Mouse (Mus musculus) hindbrain, embryonic 10.5 days (tissue): ENCODE data around the gene Mapk9. TPM values are rescaled to one million over a fixed set of nuclear protein-coding genes. Genes with fewer than 3 reads are reported as not detected.
"Not testable (repeated sequence)": the region's sequence is repeated elsewhere in the genome, so short reads cannot be mapped to it uniquely, and the experiment has no call there.

ENCODE experiments used
- DNase-seq: peaks from one replicate; pipeline ENCODE4 v3.0.0-alpha.2; 2017; ENCODE audit warnings: low spot score
- H3K27ac ChIP-seq: fragments of 300-500 bp; sonication (generic); 2 replicates; pipeline ENCODE4 v1.5.1; 2016; ENCODE audit warnings: mild to moderate bottlenecking, moderate library complexity
- H3K27me3 ChIP-seq: fragments of 300-500 bp; sonication (generic); 2 replicates; pipeline ENCODE4 v1.6.1; 2016; ENCODE audit warnings: mild to moderate bottlenecking; ENCODE audit not compliant: poor library complexity, insufficient read depth, severe bottlenecking
- H3K36me3 ChIP-seq: fragments of 300-500 bp; sonication (generic); 2 replicates; pipeline ENCODE4 v1.6.1; 2016; ENCODE audit warnings: mild to moderate bottlenecking, moderate library complexity
- H3K4me1 ChIP-seq: fragments of 300-500 bp; sonication (generic); replicated peaks from 2 replicates; pipeline ENCODE4 v1.6.1; 2016; ENCODE audit warnings: mild to moderate bottlenecking
- H3K4me3 ChIP-seq: fragments of 300-500 bp; sonication (generic); 2 replicates; pipeline ENCODE4 v1.5.1; 2016; ENCODE audit warnings: mild to moderate bottlenecking, moderate library complexity
- H3K9me3 ChIP-seq: fragments of 300-500 bp; sonication (generic); 2 replicates; pipeline ENCODE4 v1.6.1; 2016; ENCODE audit warnings: mild to moderate bottlenecking, moderate library complexity
- WGBS: fragments of 180-500 bp; shearing (Covaris S2); methylation state at CpG from one replicate; pipeline ENCODE4 v1.1.7; 2016; 5-methylcytosine and 5-hydroxymethylcytosine counted together
- polyA plus RNA-seq: library from polyadenylated mRNA; unstranded; fragments of >200 nt; fragmentation: Nextera tagmentation; extraction: Ambion mirVana; gene quantifications from 2 replicates; pipeline ENCODE4 v1.2.1, GENCODE M21; 2016

The Mapk9 gene
- 26.5 and 34.0 TPM in 2 replicates for polyA plus RNA-seq

GRCm38 (mm10) chr11:49846401-49847070 is at the start of gene Mapk9:
TSS of gene Mapk9 (plus strand) at chr11:49846751.
- DNase-seq, result peak; percentile 98
- H3K4me3 ChIP-seq, result peak within 1 kb of the TSS; percentile 74
- peak within 1 kb of the TSS; percentile 93 for H3K27ac ChIP-seq
- H3K9me3 ChIP-seq, result no peaks in the 10 kb centered on the region
- under 1% methylated on average over 68 of the region's 68 CpGs for WGBS
- H3K27me3 ChIP-seq, result no peaks in the 10 kb centered on the region
- peaks cover 14% of the 10 kb centered on the region for H3K36me3 ChIP-seq
- peaks cover 26% of the 10 kb centered on the region for H3K4me1 ChIP-seq

GRCm38 (mm10) chr11:49798931-49799330 is 47.6 kb upstream of the Mapk9 start:
- peaks cover 4% of the 10 kb centered on the region; the same call in 1 of the 2 replicates for H3K27me3 ChIP-seq
- H3K4me3 ChIP-seq, result no peak overlapping the region
- peaks cover 25% of the 10 kb centered on the region for H3K4me1 ChIP-seq
- H3K36me3 ChIP-seq, result 0 out of 2 replicates have a peak, but pooled peaks cover 5% of the 10 kb centered on the region
- no peak for DNase-seq
- H3K9me3 ChIP-seq, result no peaks in the 10 kb centered on the region
- no peak overlapping the region for H3K27ac ChIP-seq
- WGBS, result 95% methylated on average over 6 of the region's 6 CpGs

GRCm38 (mm10) chr11:49801516-49801915 is 45.0 kb upstream of the Mapk9 start:
- no peaks in the 10 kb centered on the region for H3K27me3 ChIP-seq
- no peaks in the 10 kb centered on the region for H3K9me3 ChIP-seq
- H3K4me3 ChIP-seq, result no peak overlapping the region
- WGBS, result 94% methylated on average over 4 of the region's 4 CpGs
- H3K4me1 ChIP-seq, result 0 out of 2 replicates have a peak, but pooled peaks cover 13% of the 10 kb centered on the region
- H3K27ac ChIP-seq, result no peak overlapping the region
- 0 out of 2 replicates have a peak, but pooled peaks cover 9% of the 10 kb centered on the region for H3K36me3 ChIP-seq
- no peak for DNase-seq

- no peaks in the 10 kb centered on the region for H3K27me3 ChIP-seq
- H3K27ac ChIP-seq, result no peak overlapping the region
- no peak for DNase-seq
- H3K36me3 ChIP-seq, result peaks cover 14% of the 10 kb centered on the region
- H3K4me1 ChIP-seq, result 0 out of 2 replicates have a peak, but pooled peaks cover 10% of the 10 kb centered on the region
- no peak overlapping the region for H3K4me3 ChIP-seq
- H3K9me3 ChIP-seq, result no peaks in the 10 kb centered on the region
- 94% methylated on average over 4 of the region's 4 CpGs for WGBS
Observed at GRCm38 (mm10) chr11:49803801-49804200, 42.8 kb upstream of the Mapk9 start.

- no peak overlapping the region for H3K4me3 ChIP-seq
- H3K27ac ChIP-seq, result no peak overlapping the region
- no peak for DNase-seq
- H3K27me3 ChIP-seq, result no peaks in the 10 kb centered on the region
- WGBS, result 24% methylated on average over 3 of the region's 3 CpGs
- H3K9me3 ChIP-seq, result no peaks in the 10 kb centered on the region
- peaks cover 34% of the 10 kb centered on the region for H3K36me3 ChIP-seq
- 0 out of 2 replicates have a peak, but pooled peaks cover 5% of the 10 kb centered on the region for H3K4me1 ChIP-seq
Observed at GRCm38 (mm10) chr11:49806218-49806617, 40.3 kb upstream of the Mapk9 start.

GRCm38 (mm10) chr11:49808946-49809345 is 37.6 kb upstream of the Mapk9 start:
- Histone ChIP-seq H3K36me3 (peaks cover 57% of the 10 kb centered on the region), H3K4me3 (no peak overlapping the region), H3K4me1 (0 out of 2 replicates have a peak, but pooled peaks cover 5% of the 10 kb centered on the region), H3K27me3 (no peaks in the 10 kb centered on the region), H3K27ac (no peak overlapping the region), H3K9me3 (no peaks in the 10 kb centered on the region)
- DNase-seq, result no peak
- 92% methylated on average over 9 of the region's 9 CpGs for WGBS

- H3K27ac ChIP-seq, H3K4me1 ChIP-seq, H3K27me3 ChIP-seq, H3K9me3 ChIP-seq, DNase-seq, H3K4me3 ChIP-seq: not testable (repeated sequence)
- H3K36me3 ChIP-seq, result peaks cover 69% of the 10 kb centered on the region
- WGBS, result 90% methylated on average over 7 of the region's 7 CpGs
Observed at GRCm38 (mm10) chr11:49810696-49811095, 35.9 kb upstream of the Mapk9 start.

GRCm38 (mm10) chr11:49811099-49811541 is 35.4 kb upstream of the Mapk9 start:
- peaks cover 68% of the 10 kb centered on the region for H3K36me3 ChIP-seq
- DNase-seq, result no peak
- no peak overlapping the region for H3K27ac ChIP-seq
- no peak overlapping the region for H3K4me3 ChIP-seq
- H3K27me3 ChIP-seq, result no peaks in the 10 kb centered on the region
- 0 out of 2 replicates have a peak, but pooled peaks cover 1% of the 10 kb centered on the region for H3K4me1 ChIP-seq
- H3K9me3 ChIP-seq, result no peaks in the 10 kb centered on the region
- WGBS, result 93% methylated on average over 8 of the region's 8 CpGs

- Histone ChIP-seq H3K27ac (no peak overlapping the region), H3K9me3 (no peaks in the 10 kb centered on the region), H3K4me3 (no peak overlapping the region), H3K4me1 (no peaks in the 10 kb centered on the region), H3K27me3 (no peaks in the 10 kb centered on the region), H3K36me3 (peaks cover 73% of the 10 kb centered on the region)
- no peak for DNase-seq
- WGBS, result 90% methylated on average over 8 of the region's 8 CpGs
Observed at GRCm38 (mm10) chr11:49811879-49812278, 34.7 kb upstream of the Mapk9 start.

- Histone ChIP-seq H3K4me1 (no peaks in the 10 kb centered on the region), H3K36me3 (peaks cover 53% of the 10 kb centered on the region), H3K4me3 (no peak overlapping the region), H3K27me3 (no peaks in the 10 kb centered on the region), H3K27ac (no peak overlapping the region), H3K9me3 (no peaks in the 10 kb centered on the region)
- 91% methylated on average over 15 of the region's 15 CpGs for WGBS
- DNase-seq, result no peak
Observed at GRCm38 (mm10) chr11:49818869-49819566, 27.5 kb upstream of the Mapk9 start.

GRCm38 (mm10) chr11:49819676-49820075 is 26.9 kb upstream of the Mapk9 start:
- Histone ChIP-seq H3K4me3 (no peak overlapping the region), H3K27me3 (no peaks in the 10 kb centered on the region), H3K36me3 (peaks cover 54% of the 10 kb centered on the region), H3K9me3 (no peaks in the 10 kb centered on the region), H3K4me1 (no peaks in the 10 kb centered on the region), H3K27ac (no peak overlapping the region)
- 86% methylated on average over 7 of the region's 7 CpGs for WGBS
- no peak for DNase-seq

- peaks cover 54% of the 10 kb centered on the region for H3K36me3 ChIP-seq
- H3K27me3 ChIP-seq, result no peaks in the 10 kb centered on the region
- no peak overlapping the region for H3K4me3 ChIP-seq
- WGBS, result 93% methylated on average over 2 of the region's 2 CpGs
- H3K27ac ChIP-seq, result no peak overlapping the region
- no peak for DNase-seq
- H3K4me1 ChIP-seq, result no peaks in the 10 kb centered on the region
- no peaks in the 10 kb centered on the region for H3K9me3 ChIP-seq
Observed at GRCm38 (mm10) chr11:49820928-49821327, 25.6 kb upstream of the Mapk9 start.

- Histone ChIP-seq H3K27me3 (no peaks in the 10 kb centered on the region), H3K4me1 (no peaks in the 10 kb centered on the region), H3K36me3 (peaks cover 55% of the 10 kb centered on the region), H3K4me3 (no peak overlapping the region), H3K27ac (no peak overlapping the region), H3K9me3 (no peaks in the 10 kb centered on the region)
- DNase-seq, result no peak
- 94% methylated on average over 2 of the region's 2 CpGs for WGBS
Observed at GRCm38 (mm10) chr11:49821546-49821945, 25.0 kb upstream of the Mapk9 start.
